In the genomic region with DNA sequence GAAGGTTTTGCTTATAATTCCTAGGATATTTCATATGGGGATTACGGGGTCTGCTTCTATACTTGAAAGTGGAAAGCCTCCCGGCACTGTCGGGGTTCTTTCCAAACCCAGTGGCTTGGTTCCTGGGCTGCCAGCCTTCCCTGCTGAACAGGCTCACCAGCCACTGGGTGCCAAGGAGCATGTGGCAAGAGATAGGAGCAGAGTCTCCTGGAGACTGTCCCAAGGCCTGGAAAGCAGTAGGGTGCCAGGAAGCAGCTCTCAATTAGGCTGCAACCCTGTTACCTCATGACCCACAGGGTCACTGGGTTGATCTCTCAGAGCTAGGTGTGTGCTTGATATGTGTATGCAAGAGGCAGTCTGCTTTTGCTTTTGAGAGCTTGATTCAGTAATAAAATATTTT, we compare ENCODE assay signal across 10 mouse cellular contexts. TPM values are rescaled to one million over a fixed set of nuclear protein-coding genes. Genes with fewer than 3 reads are reported as not detected.
DNase-seq lines count a peak whose midpoint lies in the region; ATAC-seq lines count a peak whose summit lies in the region.
"Had no signal": no experiment of that assay in that cellular context is flagged by ENCODE, and none has a peak within 500 bp of the region (broad histone marks: within the 10 kb centered on the region; RNA-seq: fewer than 3 reads in every experiment).

No protein-coding gene starts in this region.

- no peaks in the 10 kb centered on the region for H3K36me3 ChIP-seq in midbrain, embryonic 14.5 days (ENCODE audit: control insufficient read depth, insufficient read depth, low read length)
- no peaks in the 10 kb centered on the region for H3K36me3 ChIP-seq in midbrain, embryonic 15.5 days (replicated peaks)
- H3K36me3 ChIP-seq: liver, embryonic 12.5 days had no signal

- intact Hi-C loops in heart, postnatal 14 days (cut with DNase I) = no loop called here

- no peaks in the 10 kb centered on the region for H3K9me3 ChIP-seq in midbrain, embryonic 14.5 days (ENCODE audit: control insufficient read depth, low read length)
- no peaks in the 10 kb centered on the region for H3K9me3 ChIP-seq in midbrain, embryonic 15.5 days
- H3K9me3 ChIP-seq: liver, embryonic 12.5 days had no signal

- H3K9ac ChIP-seq in midbrain, embryonic 14.5 days (replicated peaks; ENCODE audit: low read length) = no peak overlapping the region
- H3K9ac ChIP-seq in midbrain, embryonic 15.5 days = no peak overlapping the region
- H3K9ac ChIP-seq: liver, embryonic 12.5 days had no signal

- H3K4me2 ChIP-seq in midbrain, embryonic 14.5 days (ENCODE audit: low read length) = no peak overlapping the region
- H3K4me2 ChIP-seq in midbrain, embryonic 15.5 days = no peak overlapping the region

- peak; percentile 97 for DNase-seq in heart, adult 11 months
- DNase-seq in heart, postnatal 14 days = no peak
- no peak for DNase-seq in midbrain, embryonic 14.5 days
- DNase-seq in thymus, postnatal 36 days = no peak
- DNase-seq: kidney, postnatal 36 days had no signal

- H3K4me3 ChIP-seq in midbrain, embryonic 14.5 days (replicated peaks; ENCODE audit: low read depth, low read length) = no peak overlapping the region
- H3K4me3 ChIP-seq in midbrain, embryonic 15.5 days = no peak overlapping the region
- H3K4me3 ChIP-seq in brown adipose tissue, adult 24 weeks (ENCODE audit: insufficient read depth, low read depth, low read length) = no peak overlapping the region
- H3K4me3 ChIP-seq: liver, embryonic 12.5 days had no signal

- H3K27ac ChIP-seq in midbrain, embryonic 14.5 days (replicated peaks; ENCODE audit: low read depth, low read length) = 0 out of 2 replicates have a peak overlapping the region, but pooled peaks have one; percentile 5
- no peak overlapping the region for H3K27ac ChIP-seq in midbrain, embryonic 15.5 days
- H3K27ac ChIP-seq in brown adipose tissue, adult 24 weeks (replicated peaks; ENCODE audit: low read depth, low read length) = peak overlapping the region; percentile 58; the same call in 1 of the 2 replicates
- H3K27ac ChIP-seq: liver, embryonic 12.5 days had no signal

- ATAC-seq in midbrain, embryonic 14.5 days (ENCODE audit: low FRiP score, low TSS enrichment) = no peak
- ATAC-seq in midbrain, embryonic 15.5 days (replicated peaks) = no peak
- no peak for ATAC-seq in megakaryocyte-erythroid progenitor cell, adult 5-6 weeks (replicated peaks; ENCODE audit: low FRiP score, low TSS enrichment, poor library complexity, severe bottlenecking)
- ATAC-seq: hindbrain, embryonic 16.5 days; liver, embryonic 12.5 days had no signal

- peaks cover 28% of the 10 kb centered on the region for H3K4me1 ChIP-seq in midbrain, embryonic 14.5 days (ENCODE audit: control insufficient read depth, insufficient read depth, low read length)
- peaks cover 24% of the 10 kb centered on the region for H3K4me1 ChIP-seq in midbrain, embryonic 15.5 days
- peaks cover 5% of the 10 kb centered on the region; the same call in 1 of the 2 replicates for H3K4me1 ChIP-seq in brown adipose tissue, adult 24 weeks (ENCODE audit: control insufficient read depth, insufficient read depth, insufficient read length, low read length)

- 90% methylated on average over 3 of the region's 3 CpGs for WGBS in midbrain, embryonic 14.5 days
- WGBS in midbrain, embryonic 15.5 days = 95% methylated on average over 3 of the region's 3 CpGs

- H3K27me3 ChIP-seq in midbrain, embryonic 14.5 days (ENCODE audit: control insufficient read depth, insufficient read depth, low read length) = no peaks in the 10 kb centered on the region
- no peaks in the 10 kb centered on the region; the same call in 1 of the 2 replicates for H3K27me3 ChIP-seq in midbrain, embryonic 15.5 days (replicated peaks)

RNA-seq across cellular contexts. Expression of gene Spop, which starts 1.3 kb away (rescaled TPM):
- total RNA-seq in heart, postnatal 14 days (2021) = 100 to 1,000 TPM; 169 to 171 TPM
- 138 and 161 TPM in 2 replicates for polyA plus RNA-seq in midbrain, embryonic 14.5 days (2014; fragmentation: Nextera tagmentation; extraction: Ambion mirVana)
- polyA plus RNA-seq in midbrain, embryonic 15.5 days (2015; fragmentation: Nextera tagmentation; extraction: Ambion mirVana) = 208 and 234 TPM in 2 replicates
- polyA plus RNA-seq in brown adipose tissue, adult 24 weeks (2012; ENCODE audit: insufficient read depth, insufficient read length, missing spikeins) = 83.2 and 94.8 TPM in 2 replicates
- total RNA-seq in megakaryocyte-erythroid progenitor cell, adult 5-6 weeks (2014; fragmentation: Nextera tagmentation) = 51.5 and 55.3 TPM in 2 replicates
- 37.5 and 45.5 TPM in 2 replicates for total RNA-seq in megakaryocyte-erythroid progenitor cell, adult 5-6 weeks (2017)

RNA-seq across cellular contexts. Expression of gene Slc35b1, which starts 28.1 kb away (rescaled TPM):
- total RNA-seq in heart, postnatal 14 days (2021) = 10 to 100 TPM; 35.2 to 42.4 TPM
- 158 and 167 TPM in 2 replicates for polyA plus RNA-seq in midbrain, embryonic 14.5 days (2014; fragmentation: Nextera tagmentation; extraction: Ambion mirVana)
- polyA plus RNA-seq in midbrain, embryonic 15.5 days (2015; fragmentation: Nextera tagmentation; extraction: Ambion mirVana) = 143 TPM in 2 replicates
- 36.4 and 42.8 TPM in 2 replicates for polyA plus RNA-seq in brown adipose tissue, adult 24 weeks (2012; ENCODE audit: insufficient read depth, insufficient read length, missing spikeins)
- 30.6 and 84.7 TPM in 2 replicates for total RNA-seq in megakaryocyte-erythroid progenitor cell, adult 5-6 weeks (2014; fragmentation: Nextera tagmentation)
- 29.3 and 54.5 TPM in 2 replicates for total RNA-seq in megakaryocyte-erythroid progenitor cell, adult 5-6 weeks (2017)
